12 mouse cellular contexts compared by ENCODE assay signal in genomic region chr3:15886380-15886779, GRCm38 (mm10).
"Had no signal": no experiment of that assay in that cellular context is flagged by ENCODE, and none has a peak within 500 bp of the region (broad histone marks: within the 10 kb centered on the region; RNA-seq: fewer than 3 reads in every experiment).

No protein-coding gene starts in this region.

- DNase-seq: left cerebral cortex, postnatal 4 days; liver; liver, embryonic 13.5 days; liver, postnatal 0 days; lung, adult 18-20 months; lung, adult 2 months; lung, embryonic 14.5 days; lung, postnatal 10 days; lung, postnatal 14 days; lung, postnatal 36 days; lung, postnatal 4 days; midbrain, embryonic 14.5 days had no signal
